Mouse (Mus musculus) MEL (cell line): Measurements from ENCODE around the gene Efna2. TPM values are rescaled to one million over a fixed set of nuclear protein-coding genes. Genes with fewer than 3 reads are reported as not detected.

ENCODE experiments used
- DNase-seq: peaks from one replicate; pipeline ENCODE4 v3.0.0; 2011; ENCODE audit warnings: low read depth, low spot score
- H3K27ac ChIP-seq: 2 replicates; pipeline ENCODE4 v1.5.1; 2012; ENCODE audit warnings: low read depth, mild to moderate bottlenecking, control low read depth, low read length, moderate library complexity; ENCODE audit not compliant: control insufficient read depth
- H3K27me3 ChIP-seq, 2 experiments: fragments of 150-350 bp in 1 of 2; sonication (generic) in 1 of 2; 2 replicates each; pipeline ENCODE4 v1.6.1; 2012; ENCODE audit warnings: low read length in 2 of 2, mild to moderate bottlenecking in 2 of 2, improper control_type of control experiment in 1 of 2, moderate library complexity in 1 of 2; ENCODE audit not compliant: insufficient read depth in 2 of 2, control insufficient read depth in 1 of 2
- H3K36me3 ChIP-seq, 2 experiments: 2 replicates each; pipeline ENCODE4 v1.6.1; 2012 to 2014; ENCODE audit warnings: low read length in 2 of 2, improper control_type of control experiment in 1 of 2, inconsistent platforms in 1 of 2, mild to moderate bottlenecking in 1 of 2; ENCODE audit not compliant: insufficient read depth in 2 of 2, control insufficient read depth in 1 of 2
- H3K4me1 ChIP-seq, 2 experiments: fragments of 150-350 bp in 1 of 2; sonication (generic) in 1 of 2; 2 replicates each; pipeline ENCODE4 v1.6.1; 2012; ENCODE audit warnings: low read length in 2 of 2, improper control_type of control experiment in 1 of 2, mild to moderate bottlenecking in 1 of 2; ENCODE audit not compliant: insufficient read depth in 2 of 2, control insufficient read depth in 1 of 2
- H3K4me3 ChIP-seq, 2 experiments: fragments of 150-350 bp in 1 of 2; sonication (generic) in 1 of 2; 2 replicates each; pipeline ENCODE4 v1.5.1; 2012; ENCODE audit warnings: low read depth in 2 of 2, low read length in 2 of 2, mild to moderate bottlenecking in 2 of 2, moderate library complexity in 2 of 2, control low read depth in 1 of 2, improper control_type of control experiment in 1 of 2; ENCODE audit not compliant: control insufficient read depth in 1 of 2, insufficient read depth in 1 of 2
- H3K79me2 ChIP-seq: 2 replicates; pipeline ENCODE4 v1.6.1; 2012; ENCODE audit warnings: mild to moderate bottlenecking, low read length, moderate library complexity; ENCODE audit not compliant: control insufficient read depth, poor library complexity, insufficient read depth
- H3K9ac ChIP-seq: 2 replicates; pipeline ENCODE4 v1.6.1; 2012; ENCODE audit warnings: low read depth, mild to moderate bottlenecking, control low read depth, low read length, moderate library complexity; ENCODE audit not compliant: control insufficient read depth, poor library complexity, severe bottlenecking
- H3K9me3 ChIP-seq: fragments of 150-350 bp; sonication (generic); replicated peaks from 2 replicates; pipeline ENCODE4 v1.6.1; 2012; ENCODE audit warnings: mild to moderate bottlenecking, low read length, improper control_type of control experiment, moderate library complexity; ENCODE audit not compliant: insufficient read depth
- E2F4 ChIP-seq: IDR thresholded peaks from 2 replicates; pipeline ENCODE4 v1.6.1; 2011; ENCODE audit warnings: low read depth, low read length, improper control_type of control experiment, borderline replicate concordance
- ELF1 ChIP-seq: IDR thresholded peaks from 2 replicates; pipeline ENCODE4 v1.6.1; 2014; ENCODE audit warnings: low read depth, mild to moderate bottlenecking, inconsistent platforms, low read length, improper control_type of control experiment, moderate library complexity
- MAZ ChIP-seq: IDR thresholded peaks from 2 replicates; pipeline ENCODE4 v1.6.1; 2012; ENCODE audit warnings: low read depth, mild to moderate bottlenecking, inconsistent platforms, low read length, improper control_type of control experiment
- MXI1 ChIP-seq: IDR thresholded peaks from 2 replicates; pipeline ENCODE4 v1.6.1; 2011; ENCODE audit warnings: mild to moderate bottlenecking, low read depth, low read length, improper control_type of control experiment
- POLR2A ChIP-seq, 2 experiments: IDR thresholded peaks; 2 replicates each; pipeline ENCODE4 v1.6.1; 2011 to 2012; ENCODE audit warnings: low read length in 2 of 2, mild to moderate bottlenecking in 2 of 2, control low read depth in 1 of 2, improper control_type of control experiment in 1 of 2, low read depth in 1 of 2, moderate library complexity in 1 of 2; ENCODE audit not compliant: control insufficient read depth in 1 of 2, insufficient read depth in 1 of 2, poor library complexity in 1 of 2
- POLR2AphosphoS2 ChIP-seq: IDR thresholded peaks from 2 replicates; pipeline ENCODE4 v1.6.1; 2011; ENCODE audit warnings: low read length, improper control_type of control experiment
- RCOR1 ChIP-seq: IDR thresholded peaks from 2 replicates; pipeline ENCODE4 v1.6.1; 2012; ENCODE audit warnings: low read depth, mild to moderate bottlenecking, inconsistent platforms, low read length, improper control_type of control experiment
- SIN3A ChIP-seq: IDR thresholded peaks from 2 replicates; pipeline ENCODE4 v1.6.1; 2012; ENCODE audit warnings: low read length, improper control_type of control experiment, inconsistent platforms
- USF1 ChIP-seq: IDR thresholded peaks from 2 replicates; pipeline ENCODE4 v1.6.1; 2014; ENCODE audit warnings: low read depth, mild to moderate bottlenecking, inconsistent platforms, low read length, improper control_type of control experiment, moderate library complexity
- USF2 ChIP-seq, 2 experiments: IDR thresholded peaks; 2 replicates each; pipeline ENCODE4 v1.6.1; 2011 to 2012; ENCODE audit warnings: improper control_type of control experiment in 2 of 2, low read length in 2 of 2, borderline replicate concordance in 1 of 2, inconsistent platforms in 1 of 2, low read depth in 1 of 2, mild to moderate bottlenecking in 1 of 2; ENCODE audit not compliant: insufficient read depth in 1 of 2
- ZC3H11A ChIP-seq: IDR thresholded peaks from 2 replicates; pipeline ENCODE4 v1.6.1; 2012; ENCODE audit warnings: low read depth, mild to moderate bottlenecking, inconsistent platforms, low read length, improper control_type of control experiment
- ZNF384 ChIP-seq: IDR thresholded peaks from 2 replicates; pipeline ENCODE4 v1.6.1; 2012; ENCODE audit warnings: low read depth, mild to moderate bottlenecking, inconsistent platforms, low read length, improper control_type of control experiment
- polyA plus RNA-seq, 2 experiments: library from polyadenylated mRNA; stranded (reverse) in 1 of 2; unstranded in 1 of 2; fragments of >175 nt in 1 of 2; fragments of >200 nt in 1 of 2; gene quantifications; 2 replicates each; pipeline versions ENCODE4 v1.2.1 to v1.2.4; 2012; ENCODE audit warnings: low replicate concordance in 2 of 2, low read depth in 1 of 2; ENCODE audit not compliant: insufficient read length in 2 of 2, insufficient read depth in 1 of 2, missing spikeins in 1 of 2
- total RNA-seq: library from RNA; depleted of rRNA; stranded (reverse); fragments of 300-350 nt; gene quantifications from 2 replicates; pipeline ENCODE4 v1.2.3, GENCODE M21; 2012

Efna2 gene
- total and polyA plus RNA-seq, 3 experiments, result 0.12 to 2.8 TPM; not detected in 1

GRCm38 (mm10) chr10:80145896-80146295 is 33.4 kb upstream of the Efna2 start:
- Histone ChIP-seq H3K4me1 (peaks cover 0 to 35% of the 10 kb centered on the region in 2 experiments; a peak in 2 of 4 replicates), H3K79me2 (peaks cover 35% of the 10 kb centered on the region), H3K9me3 (no peaks in the 10 kb centered on the region), H3K27ac (peak overlapping the region; percentile 30; the same call in 1 of the 2 replicates), H3K36me3 (peaks cover 0 to 11% of the 10 kb centered on the region in 2 experiments; a peak in 2 of 4 replicates), H3K27me3 (no peaks in the 10 kb centered on the region), H3K4me3 (no peak overlapping the region), H3K9ac (no peak overlapping the region)
- peak; percentile 51 for DNase-seq
- TF ChIP-seq USF2 (IDR thresholded peaks at IDR 0.05; ENCODE audit: borderline replicate concordance in 1 of 2, insufficient read depth in 1 of 2, low read depth in 1 of 2, low read length in 2 of 2), result no peak
- TF ChIP-seq ELF1, result no peak
- TF ChIP-seq MAZ, result 0 out of 2 replicates have a peak, but pooled peaks have one; percentile 21

- H3K36me3 ChIP-seq, result peaks cover 0 to 12% of the 10 kb centered on the region in 2 experiments; a peak in 2 of 4 replicates
- no peak overlapping the region for H3K9ac ChIP-seq
These were observed 32.7 kb upstream of the Efna2 start for GRCm38 (mm10) chr10:80146568-80147011.

GRCm38 (mm10) chr10:80147146-80147718 is 32.0 kb upstream of the Efna2 start:
- Histone ChIP-seq H3K9ac (peak overlapping the region; percentile 77), H3K79me2 (peaks cover 48% of the 10 kb centered on the region), H3K4me3 (peak overlapping the region in 1 of 2 experiments; percentile 62; a peak in 3 of 4 replicates), H3K27me3 (no peaks in the 10 kb centered on the region), H3K4me1 (peaks cover 0 to 47% of the 10 kb centered on the region in 2 experiments; a peak in 2 of 4 replicates), H3K9me3 (no peaks in the 10 kb centered on the region), H3K36me3 (peaks cover 0 to 14% of the 10 kb centered on the region in 2 experiments; a peak in 2 of 4 replicates), H3K27ac (peak overlapping the region; percentile 86)
- TF ChIP-seq POLR2A (IDR thresholded peaks at IDR 0.05; ENCODE audit: control insufficient read depth in 1 of 2, insufficient read depth in 1 of 2, low read depth in 1 of 2, low read length in 2 of 2, poor library complexity in 1 of 2), result 0 out of 4 replicates have a peak, but pooled peaks of 1 of the 2 experiments have one; percentile 34
- TF ChIP-seq ELF1, result no peak
- no peak for DNase-seq

More at GRCm38 (mm10) chr10:80146568-80147011, 32.7 kb upstream of the Efna2 start:
- H3K4me1 ChIP-seq, result peaks cover 0 to 41% of the 10 kb centered on the region in 2 experiments; a peak in 2 of 4 replicates
- no peak overlapping the region for H3K4me3 ChIP-seq
- no peak for DNase-seq
- no peaks in the 10 kb centered on the region for H3K27me3 ChIP-seq
- TF ChIP-seq SIN3A (0 out of 2 replicates have a peak, but pooled peaks have one; percentile 23), RCOR1 (no peak), USF1 (no peak), POLR2A (IDR thresholded peaks at IDR 0.05; ENCODE audit: control insufficient read depth in 1 of 2, insufficient read depth in 1 of 2, low read depth in 1 of 2, low read length in 2 of 2, poor library complexity in 1 of 2) (no peak), POLR2AphosphoS2 (peak; percentile 6; the same call in 1 of the 2 replicates), E2F4 (no peak), ZC3H11A (no peak), ZNF384 (no peak), MXI1 (0 out of 2 replicates have a peak, but pooled peaks have one; percentile 1)
- peak overlapping the region; percentile 34 for H3K27ac ChIP-seq
- H3K9me3 ChIP-seq, result no peaks in the 10 kb centered on the region
- H3K79me2 ChIP-seq, result peaks cover 42% of the 10 kb centered on the region
